ENCODE assay signal across 30 mouse cellular contexts in the genomic region with DNA sequence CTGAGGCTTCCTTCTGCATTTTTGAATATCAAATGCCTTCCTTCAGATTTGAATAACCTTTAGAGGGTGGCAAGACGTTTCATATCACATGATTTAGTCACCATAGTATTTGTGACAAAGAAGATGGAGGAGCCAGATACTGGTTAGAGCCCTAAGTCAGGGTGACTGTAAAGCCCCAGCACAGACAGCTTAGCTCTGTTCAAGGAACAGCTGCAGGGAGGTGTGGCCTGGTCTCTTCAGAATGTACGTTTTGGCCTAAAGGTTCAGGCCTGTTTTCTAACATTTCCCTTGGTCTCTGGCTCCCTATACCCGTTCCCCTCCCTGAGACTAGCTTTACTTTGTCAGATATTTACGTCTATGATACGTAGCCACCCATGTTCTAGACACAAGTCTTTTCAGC.
"Had no signal": no experiment of that assay in that cellular context is flagged by ENCODE, and none has a peak within 500 bp of the region (broad histone marks: within the 10 kb centered on the region; RNA-seq: fewer than 3 reads in every experiment).

No protein-coding gene starts in this region.

- H3K36me3 ChIP-seq: heart, embryonic 10.5 days; heart, embryonic 12.5 days; heart, embryonic 13.5 days; heart, embryonic 15.5 days; hindbrain, embryonic 10.5 days; hindbrain, embryonic 12.5 days; hindbrain, embryonic 13.5 days; hindbrain, embryonic 15.5 days; intestine, embryonic 15.5 days; kidney, embryonic 15.5 days had no signal

- DNase-seq: heart, adult 2 months; heart, postnatal 10 days; heart, postnatal 14 days; heart, postnatal 36 days; heart, postnatal 4 days; kidney, adult 11 months; kidney, adult 18-20 months; kidney, adult 2 months; kidney, adult 8-10 months; kidney, adult 9 months; kidney, postnatal 10 days; kidney, postnatal 14 days; kidney, postnatal 25 days; kidney, postnatal 36 days; kidney, postnatal 4 days; layer of hippocampus, adult 9-11 months; layer of hippocampus, postnatal 36 days had no signal

- H3K4me3 ChIP-seq: heart, adult 2 months; heart, embryonic 10.5 days; heart, embryonic 12.5 days; heart, embryonic 13.5 days; heart, embryonic 15.5 days; hindbrain, embryonic 10.5 days; hindbrain, embryonic 12.5 days; hindbrain, embryonic 13.5 days; hindbrain, embryonic 15.5 days; intestine, embryonic 15.5 days; kidney, embryonic 15.5 days; layer of hippocampus, adult 2 months had no signal

- H3K27me3 ChIP-seq: heart, embryonic 12.5 days; heart, embryonic 13.5 days; heart, embryonic 15.5 days; hindbrain, embryonic 12.5 days; hindbrain, embryonic 13.5 days; hindbrain, embryonic 15.5 days; intestine, embryonic 15.5 days; kidney, embryonic 15.5 days had no signal

- H3K4me2 ChIP-seq: heart, embryonic 11.5 days; heart, embryonic 12.5 days; heart, embryonic 13.5 days; heart, embryonic 15.5 days; hindbrain, embryonic 12.5 days; hindbrain, embryonic 13.5 days; hindbrain, embryonic 14.5 days; hindbrain, embryonic 15.5 days; intestine, embryonic 15.5 days; kidney, embryonic 15.5 days had no signal
